Mouse (Mus musculus): Measurements from ENCODE around the gene Ccdc27.

Ccdc27 gene

DNA sequence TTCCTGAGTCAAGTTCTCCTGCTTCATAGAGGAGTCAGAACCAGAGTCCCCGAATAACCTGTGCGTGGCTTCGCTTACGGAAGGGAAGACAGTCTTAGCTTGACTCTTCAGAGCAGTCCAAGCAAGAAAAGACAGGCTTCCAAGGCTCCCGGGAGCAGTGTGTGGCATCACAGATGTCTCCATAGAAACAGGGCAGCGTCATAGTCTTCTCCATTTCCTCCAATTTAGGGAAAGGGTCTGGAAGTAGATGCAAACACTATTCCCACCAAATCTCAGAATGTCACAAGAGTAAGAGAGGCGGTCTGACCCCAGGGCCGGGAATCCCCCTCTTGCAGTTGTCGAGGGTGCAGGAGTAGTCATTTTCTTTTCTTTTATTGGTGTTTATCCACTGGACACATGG is at the start of gene Ccdc27:
Ccdc27 (minus strand) TSS at position 101 of the 400 bp plus-strand sequence.
- DNase-seq = no peak

DNA sequence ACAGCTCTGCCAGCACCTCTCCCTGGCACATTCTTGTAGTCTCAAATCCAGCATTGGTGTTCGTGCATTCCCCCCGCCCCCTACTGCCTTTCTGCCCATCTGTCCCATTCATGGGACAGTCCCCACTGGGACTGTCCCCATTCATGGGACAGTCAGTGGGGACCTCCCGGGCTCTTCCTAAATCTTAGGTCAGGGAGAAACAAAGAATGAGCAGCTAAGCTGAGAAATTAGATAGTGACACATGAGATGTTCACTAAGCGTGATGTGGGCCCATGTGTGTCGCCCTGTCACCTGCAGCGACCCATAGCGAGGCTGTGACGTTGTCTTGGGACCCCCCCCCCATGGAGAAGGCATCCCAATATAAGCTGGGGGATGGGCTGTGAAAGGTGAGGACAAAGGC is 48.9 kb upstream of the Ccdc27 start:
- no peak for DNase-seq

DNA sequence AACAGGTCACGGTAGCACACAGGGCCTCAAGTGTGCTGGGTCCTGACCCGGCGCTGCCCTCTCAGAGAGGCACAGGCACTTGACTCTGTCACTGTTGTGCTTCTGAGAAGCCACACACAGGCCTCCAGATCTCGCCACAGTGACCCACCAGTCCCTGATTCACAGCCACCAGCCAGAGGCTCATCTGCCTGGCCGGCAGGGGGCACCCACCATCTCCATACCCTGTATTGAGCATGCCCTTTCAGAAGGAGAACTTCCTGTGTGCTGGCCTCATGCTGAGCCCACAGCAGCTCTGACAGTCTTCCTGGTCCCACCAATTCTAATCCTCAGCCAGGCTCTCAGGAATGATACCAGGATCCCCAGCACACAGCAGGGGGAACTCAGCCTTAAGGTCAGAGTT is 46.7 kb upstream of the Ccdc27 start:
- DNase-seq = no peak

DNA sequence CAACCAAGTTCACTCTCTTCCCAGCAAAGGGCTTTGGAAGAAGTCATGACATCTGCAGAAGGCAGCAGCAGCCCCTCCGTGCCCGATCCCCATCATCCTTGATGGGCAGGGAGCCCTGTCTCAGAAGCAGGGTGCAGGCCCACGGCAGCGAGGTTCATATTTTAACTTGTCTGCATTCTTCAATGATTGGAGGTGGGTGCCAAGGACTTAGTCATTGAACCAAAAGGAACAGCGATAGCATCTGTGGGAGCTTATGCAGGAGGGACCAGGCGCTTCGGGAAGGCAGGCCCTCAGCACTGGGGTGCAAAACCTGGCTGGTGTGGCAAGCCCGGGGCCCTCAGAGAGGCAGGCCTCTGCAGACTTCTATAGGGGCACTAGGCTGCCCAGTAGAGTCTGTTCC is 44.0 kb upstream of the Ccdc27 start:
- no peak for DNase-seq

DNA sequence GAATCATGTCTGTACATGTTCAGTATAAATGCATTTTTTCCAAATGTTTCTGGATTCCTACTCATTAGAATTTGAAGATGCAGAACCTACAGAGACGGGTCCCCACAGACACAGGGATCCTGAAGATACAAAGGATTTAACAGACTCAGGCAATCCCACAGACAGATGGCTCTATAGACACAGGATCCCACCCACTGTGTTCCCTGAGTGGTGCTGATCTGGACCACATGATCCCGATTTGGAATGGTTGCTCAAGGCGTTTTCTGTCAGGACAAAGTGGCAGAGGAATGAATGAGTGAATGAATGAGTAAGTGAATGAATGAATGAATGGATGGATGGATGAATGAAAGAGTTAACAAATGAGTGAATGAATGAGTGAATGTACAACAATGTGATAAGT is 43.4 kb upstream of the Ccdc27 start:
- DNase-seq = no peak

DNA sequence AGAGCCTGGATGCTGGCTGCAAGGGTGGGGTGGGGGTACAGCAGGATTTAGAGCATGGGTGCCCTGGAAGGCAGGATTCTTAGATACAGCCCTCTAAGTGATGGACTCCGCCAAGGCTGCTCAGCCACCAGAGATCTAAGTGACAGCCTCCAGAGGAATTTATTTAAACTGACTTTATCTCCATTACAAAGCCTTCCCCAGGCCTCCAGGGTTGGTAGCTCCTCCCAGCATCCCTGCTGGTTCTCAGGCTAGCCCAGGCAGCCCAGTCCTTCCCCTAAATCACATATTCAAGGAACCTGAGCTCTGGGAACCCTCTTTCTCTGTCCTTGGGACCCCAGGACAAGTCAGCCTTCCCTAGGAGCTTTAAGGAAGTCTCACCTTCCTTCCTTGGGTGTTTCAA is 39.5 kb upstream of the Ccdc27 start:
- no peak for DNase-seq

DNA sequence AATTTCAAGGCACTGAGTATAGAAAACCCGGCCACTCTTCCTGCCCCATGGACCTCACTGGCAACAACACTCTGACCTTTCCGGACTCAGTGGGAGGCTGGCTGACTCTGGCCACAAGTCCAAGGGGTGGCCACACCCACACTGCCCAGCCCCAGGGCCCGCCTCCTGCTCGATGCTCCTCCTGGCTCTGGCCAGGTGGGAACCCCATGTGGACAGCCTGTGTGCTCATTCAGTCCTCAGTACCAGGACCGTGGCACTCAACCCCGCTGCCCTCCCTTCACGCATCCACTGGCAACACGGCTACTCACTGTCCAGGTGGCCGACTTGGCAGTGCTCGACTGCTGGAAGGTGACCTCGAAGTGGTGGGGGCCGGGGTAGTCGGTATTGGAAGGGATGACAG is 38.5 kb upstream of the Ccdc27 start:
- DNase-seq = peak; percentile 72

DNA sequence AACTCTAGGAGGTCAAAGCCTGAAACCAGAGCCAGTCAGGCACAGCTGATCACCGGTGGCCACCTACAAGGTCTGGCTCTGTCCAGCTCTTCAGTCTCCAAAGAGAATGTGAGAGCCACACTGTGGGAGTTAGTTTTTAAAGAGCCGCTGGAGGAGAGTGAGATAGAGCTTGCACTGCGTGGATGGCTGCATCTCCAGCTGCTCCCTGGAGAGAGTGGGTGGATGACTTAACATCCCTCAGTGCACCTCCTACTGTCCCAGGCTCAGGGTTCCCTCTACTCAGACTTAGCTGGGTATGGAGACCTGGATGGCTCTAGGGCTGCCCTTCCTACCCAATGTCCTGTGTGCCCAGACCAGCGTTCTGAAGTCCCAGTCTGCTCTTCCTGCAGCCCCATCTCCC is 37.7 kb upstream of the Ccdc27 start:
- no peak for DNase-seq

DNA sequence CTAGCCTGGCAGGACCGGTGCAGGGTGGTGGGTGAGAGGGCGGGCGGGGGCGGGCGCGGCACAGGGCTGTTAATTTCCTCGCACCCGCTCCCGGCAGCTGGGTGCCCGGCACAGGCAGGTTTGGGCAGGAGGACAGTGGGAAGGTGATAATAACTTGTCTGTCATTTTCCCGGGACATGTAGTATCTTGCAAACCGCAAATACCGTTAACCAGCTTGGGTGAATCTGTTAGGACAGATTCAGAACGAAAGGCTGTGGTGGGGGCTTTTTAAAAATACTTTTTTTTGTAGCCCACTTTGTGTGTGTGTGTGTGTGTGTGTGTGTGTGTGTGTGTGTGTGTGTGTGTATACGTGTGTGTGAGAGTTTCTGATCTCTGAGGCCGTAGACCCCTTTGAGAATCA is 29.5 kb upstream of the Ccdc27 start:
- DNase-seq = no peak

DNA sequence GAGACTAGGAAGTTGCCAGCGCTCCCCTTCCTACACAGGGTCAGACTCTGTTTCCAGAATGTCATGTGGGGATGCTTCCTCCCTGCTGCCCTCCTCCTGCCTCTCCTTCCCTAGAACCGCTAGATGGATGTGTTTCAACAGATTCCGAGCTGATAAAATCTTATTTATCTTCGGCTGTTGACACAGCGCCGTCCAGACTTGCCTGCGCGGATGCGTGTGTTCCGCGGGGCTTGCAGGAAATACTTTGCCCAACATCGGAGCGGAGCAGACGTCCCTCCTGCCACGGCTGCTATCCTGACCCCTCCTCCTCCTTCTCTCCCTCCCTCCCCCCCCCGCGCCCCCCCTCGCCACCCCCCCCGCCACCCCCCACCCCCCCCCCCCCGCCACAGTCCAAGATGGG is 29.0 kb upstream of the Ccdc27 start:
- DNase-seq = no peak

DNA sequence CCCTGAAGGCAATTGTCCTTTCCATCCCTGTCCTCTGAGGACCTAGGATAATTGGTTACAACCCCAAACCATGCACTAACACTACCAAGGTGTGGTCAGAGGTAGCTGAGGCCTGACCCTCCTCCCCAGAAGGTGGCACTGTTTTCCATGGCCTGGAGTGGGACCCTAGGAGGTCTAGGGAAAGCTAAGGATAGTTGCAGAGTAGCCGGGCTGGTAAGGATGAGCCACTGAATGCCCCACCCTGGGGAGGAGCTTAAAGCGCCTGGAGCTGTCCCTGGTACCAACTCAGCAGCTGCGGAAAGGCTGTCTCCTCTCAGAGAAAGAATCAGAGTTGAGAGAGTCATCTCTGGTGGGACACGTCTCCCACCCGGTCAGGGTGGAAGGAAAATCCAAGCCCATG is 28.4 kb upstream of the Ccdc27 start:
- peak; percentile 69 for DNase-seq

DNA sequence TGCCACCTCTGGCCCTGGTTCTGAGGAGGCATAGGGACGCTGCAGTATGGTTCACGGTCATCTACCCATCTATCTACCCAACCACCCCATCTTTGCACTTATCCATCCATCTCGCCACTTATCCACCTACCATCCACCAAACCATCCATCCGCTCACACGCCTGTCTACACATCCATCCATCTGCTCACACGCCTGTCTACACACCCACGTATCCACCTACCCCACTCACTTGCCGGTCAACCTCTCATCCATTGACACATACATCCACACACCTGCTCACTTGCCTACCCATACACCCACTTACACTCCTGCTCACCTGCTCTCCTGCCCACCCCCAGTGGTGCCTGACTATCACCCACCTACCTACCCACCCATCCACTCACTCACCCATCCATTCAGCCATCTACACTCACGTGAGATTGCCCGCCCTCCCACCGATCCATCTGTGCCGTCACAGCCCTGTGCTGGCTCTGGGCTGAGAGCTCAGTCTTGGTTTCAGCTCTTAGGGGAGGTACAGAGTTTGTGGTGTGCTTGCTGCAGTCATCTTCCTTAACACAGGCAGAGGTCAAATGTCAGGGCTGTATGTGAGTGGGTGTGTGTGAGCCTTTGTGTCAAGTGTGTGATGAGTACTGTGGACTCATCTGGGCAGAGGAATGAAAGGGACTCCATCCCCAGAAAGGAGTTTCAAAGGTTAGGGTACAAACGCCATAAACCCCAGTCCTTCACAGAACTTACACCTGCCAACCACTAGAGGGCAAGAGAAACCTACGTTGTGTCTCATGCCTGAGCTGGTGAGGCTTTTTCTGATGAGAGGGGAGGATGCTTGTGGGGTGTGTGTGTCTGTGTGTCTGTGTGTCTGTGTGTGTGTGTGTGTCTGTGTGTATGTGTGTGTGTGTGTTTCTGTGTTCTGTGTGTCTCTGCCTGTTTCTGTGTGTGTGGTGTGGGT is 22.6 kb upstream of the Ccdc27 start:
- DNase-seq = peak; percentile 36

DNA sequence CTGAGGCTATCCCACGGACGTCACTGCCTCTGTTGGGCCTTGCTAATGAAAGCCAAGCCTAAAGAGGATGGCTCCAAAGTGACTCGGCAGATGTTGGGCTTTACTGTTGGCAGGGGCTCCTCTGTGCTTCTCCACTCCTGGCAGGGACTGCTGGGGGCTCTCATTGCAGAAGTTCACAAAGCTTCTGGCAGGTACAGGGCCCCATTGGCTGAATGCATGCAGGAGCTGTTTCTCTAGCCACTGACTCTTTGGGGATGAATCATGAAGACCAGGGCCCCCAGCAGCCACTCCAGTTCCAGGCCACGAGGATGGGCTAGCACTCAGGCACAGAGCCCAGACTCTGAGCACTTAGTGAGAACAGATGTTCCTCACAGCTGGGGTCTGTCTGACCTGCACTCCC is 15.2 kb upstream of the Ccdc27 start:
- no peak for DNase-seq

DNA sequence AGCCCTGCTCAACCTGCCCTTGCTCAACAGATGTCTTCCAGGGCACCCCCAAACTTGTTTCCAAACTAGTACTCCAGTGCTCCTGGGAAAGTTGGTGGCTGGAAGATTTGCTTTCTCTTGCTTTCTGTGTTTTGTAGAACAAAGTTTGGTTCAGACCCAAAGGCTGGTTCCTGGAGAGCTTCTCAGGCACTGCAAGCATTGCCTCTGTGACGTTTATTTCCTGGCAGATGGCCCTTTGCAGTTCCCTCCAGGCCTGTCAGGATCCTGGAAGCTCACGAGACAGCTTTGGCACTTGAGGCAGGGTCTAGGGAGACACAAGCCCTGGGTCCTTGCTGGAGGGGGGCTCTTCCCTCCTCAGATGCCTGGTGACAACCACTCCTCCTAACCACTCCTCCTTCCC is 14.2 kb upstream of the Ccdc27 start:
- no peak for DNase-seq

DNA sequence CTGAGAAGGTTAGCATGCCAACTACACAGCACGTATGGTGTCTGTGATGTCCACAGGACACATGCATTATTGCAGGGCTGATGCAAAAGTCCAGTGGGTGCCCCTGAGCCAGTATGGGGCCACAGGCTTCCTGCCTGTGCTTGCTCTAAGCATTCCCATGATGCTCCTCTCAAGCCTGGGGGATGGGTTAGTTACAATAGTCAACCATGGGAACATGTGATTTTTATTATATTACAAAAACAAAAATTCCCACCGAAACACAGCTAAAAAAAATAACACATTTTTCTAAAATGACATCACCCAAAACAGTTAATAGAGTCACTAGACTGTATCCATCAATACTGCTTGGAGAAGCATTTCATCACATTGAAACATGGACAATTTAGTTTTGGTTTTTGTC is 13.6 kb upstream of the Ccdc27 start:
- no peak for DNase-seq

DNA sequence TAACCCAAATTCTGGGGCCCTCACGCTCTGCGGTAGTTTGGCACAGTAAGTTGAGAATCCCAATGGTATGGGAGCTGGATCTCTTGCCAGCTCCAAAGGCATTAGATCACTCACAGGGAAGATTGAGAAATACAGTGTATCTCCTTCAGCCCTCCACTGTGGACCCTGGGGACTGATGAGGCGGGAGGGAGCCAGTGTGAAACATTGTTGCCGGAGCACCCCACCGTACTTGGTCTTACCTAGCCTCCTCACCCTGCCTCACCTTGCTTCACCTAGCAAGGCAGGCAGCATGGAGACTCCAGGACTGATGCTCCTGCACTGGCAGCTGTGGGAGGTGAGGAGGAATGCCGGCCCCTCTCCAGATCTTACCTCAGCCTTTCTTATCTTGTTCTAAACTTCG is 13.0 kb upstream of the Ccdc27 start:
- no peak for DNase-seq

DNA sequence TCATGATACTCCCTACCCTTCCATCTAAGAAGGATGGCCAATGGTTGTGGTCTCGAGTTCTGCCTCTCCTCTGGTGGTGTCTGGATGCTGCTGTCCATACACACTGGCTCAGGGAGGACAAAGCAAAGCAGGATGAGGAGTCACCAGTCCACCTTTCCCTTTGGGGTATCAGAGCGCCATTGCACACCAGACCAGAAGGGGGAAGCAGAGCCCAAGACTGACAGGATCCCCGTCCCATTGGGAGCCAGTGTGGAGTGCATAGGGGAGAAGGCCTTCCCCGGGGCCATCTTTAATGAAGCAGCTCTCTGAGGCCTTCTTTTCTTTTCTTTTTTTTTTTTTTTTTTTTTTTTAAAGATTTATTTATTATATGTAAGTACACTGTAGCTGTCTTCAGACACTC is 10.6 kb upstream of the Ccdc27 start:
- no peak for DNase-seq

DNA sequence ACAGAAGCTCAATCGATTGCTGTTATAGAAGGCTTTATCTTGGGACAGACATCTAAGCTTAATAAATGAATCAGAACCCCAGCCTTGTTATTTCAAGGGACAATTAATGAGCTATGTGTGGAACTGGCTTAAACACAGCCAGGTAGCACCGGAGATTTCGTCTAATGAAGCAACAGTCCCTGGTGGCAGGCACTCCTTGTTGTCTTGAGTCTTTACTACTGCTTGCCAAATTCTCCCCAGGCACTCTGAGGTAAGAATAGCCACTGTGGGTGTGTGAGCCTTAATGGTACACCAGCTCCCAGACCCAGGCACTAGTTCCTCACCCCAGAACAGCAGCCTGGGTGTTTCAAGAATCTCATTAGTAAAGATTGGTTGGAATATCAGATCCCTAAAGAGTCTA is 8.9 kb upstream of the Ccdc27 start:
- DNase-seq = no peak

DNA sequence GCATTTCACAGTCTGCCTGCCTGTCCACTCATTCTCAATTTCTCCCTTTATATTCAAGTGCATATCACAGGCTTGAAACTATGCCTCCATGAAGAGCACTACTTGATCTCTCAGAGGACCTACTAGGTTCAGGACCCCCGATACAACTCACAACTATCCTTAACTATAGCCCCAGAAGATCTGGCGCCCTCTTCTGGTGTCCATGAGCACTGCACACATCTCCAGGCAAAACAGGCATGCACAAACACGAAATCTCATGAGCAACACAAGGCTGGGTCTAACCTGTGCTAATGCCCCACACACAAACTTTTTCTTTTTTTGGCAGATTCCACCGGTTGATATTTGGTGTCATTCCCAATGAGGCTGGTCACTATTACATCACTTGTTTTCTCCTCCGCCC is 3.4 kb upstream of the Ccdc27 start:
- no peak for DNase-seq

DNA sequence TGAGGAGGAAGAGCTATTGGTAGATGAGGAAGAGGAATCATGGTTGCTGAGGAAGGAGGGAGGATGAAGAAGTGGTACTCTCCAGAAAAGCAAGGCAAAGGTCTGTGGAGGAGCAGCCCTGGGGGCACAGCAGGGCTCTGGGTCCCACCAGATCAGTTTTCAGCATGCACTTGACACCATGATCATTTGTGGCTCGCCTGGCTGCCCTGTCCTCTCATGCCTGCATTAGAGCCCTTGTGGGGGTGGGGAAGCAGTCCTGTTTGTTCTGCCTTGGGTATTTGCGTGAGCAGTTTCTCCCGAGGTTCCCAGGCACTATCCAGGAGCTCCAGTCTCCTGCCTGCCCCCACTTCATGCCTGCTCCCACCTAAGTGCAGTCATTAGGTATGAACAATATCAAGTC is 5.4 kb downstream of the Ccdc27 start:
- no peak for DNase-seq

DNA sequence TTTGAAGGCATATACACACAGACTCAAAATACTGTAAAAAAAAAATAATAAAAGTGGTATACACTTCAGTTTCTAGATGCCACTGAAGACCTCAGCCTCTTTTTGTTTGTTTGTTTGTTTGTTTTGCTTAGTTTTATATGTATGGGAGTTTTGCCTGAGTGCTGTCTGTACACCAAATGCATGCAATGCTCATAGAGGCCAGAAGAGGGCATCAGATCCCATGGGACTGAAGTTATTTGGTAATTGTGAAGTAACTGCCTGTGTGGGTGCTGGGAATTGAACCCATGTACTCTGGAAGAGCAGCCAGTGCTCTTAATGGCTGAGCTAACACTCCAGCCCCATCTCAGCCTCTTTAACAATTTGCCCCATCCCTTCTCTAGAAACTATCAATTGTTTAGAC is 13.8 kb downstream of the Ccdc27 start:
- no peak for DNase-seq

DNA sequence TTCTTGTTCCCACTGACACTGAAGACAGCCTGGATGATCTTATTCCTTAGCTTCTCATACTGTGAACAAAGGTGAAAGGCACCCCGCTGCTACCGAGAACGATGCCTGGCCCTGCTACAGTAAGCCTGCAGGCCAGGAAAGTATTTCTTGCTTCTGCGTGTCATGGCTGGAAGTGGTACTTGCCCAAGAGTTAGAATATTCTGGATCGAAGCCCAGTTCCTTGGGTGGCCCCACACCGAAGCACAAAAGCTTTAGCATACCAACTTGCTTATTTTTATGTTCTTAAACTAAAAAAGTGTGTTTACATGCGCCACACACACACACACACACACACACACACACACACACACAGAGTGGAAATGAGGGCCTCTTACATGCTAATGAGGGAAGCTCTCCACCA is 14.4 kb downstream of the Ccdc27 start:
- no peak for DNase-seq

DNA sequence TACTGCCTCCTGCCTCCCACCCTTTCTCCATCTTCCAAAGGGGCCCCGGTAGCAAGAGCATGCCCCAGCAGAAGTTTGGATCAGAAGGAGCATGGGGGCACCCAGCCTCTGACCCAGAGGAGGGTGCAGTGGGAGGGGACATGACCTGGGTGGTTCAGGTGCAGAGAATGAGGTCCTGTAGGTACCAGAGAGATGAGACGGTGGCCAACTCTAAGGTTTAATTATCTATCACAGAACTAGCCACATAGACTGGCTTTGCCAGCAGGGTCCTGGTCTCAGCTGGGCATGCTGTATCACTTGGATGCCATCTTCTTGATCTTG is 16.1 kb downstream of the Ccdc27 start:
- DNase-seq = no peak

DNA sequence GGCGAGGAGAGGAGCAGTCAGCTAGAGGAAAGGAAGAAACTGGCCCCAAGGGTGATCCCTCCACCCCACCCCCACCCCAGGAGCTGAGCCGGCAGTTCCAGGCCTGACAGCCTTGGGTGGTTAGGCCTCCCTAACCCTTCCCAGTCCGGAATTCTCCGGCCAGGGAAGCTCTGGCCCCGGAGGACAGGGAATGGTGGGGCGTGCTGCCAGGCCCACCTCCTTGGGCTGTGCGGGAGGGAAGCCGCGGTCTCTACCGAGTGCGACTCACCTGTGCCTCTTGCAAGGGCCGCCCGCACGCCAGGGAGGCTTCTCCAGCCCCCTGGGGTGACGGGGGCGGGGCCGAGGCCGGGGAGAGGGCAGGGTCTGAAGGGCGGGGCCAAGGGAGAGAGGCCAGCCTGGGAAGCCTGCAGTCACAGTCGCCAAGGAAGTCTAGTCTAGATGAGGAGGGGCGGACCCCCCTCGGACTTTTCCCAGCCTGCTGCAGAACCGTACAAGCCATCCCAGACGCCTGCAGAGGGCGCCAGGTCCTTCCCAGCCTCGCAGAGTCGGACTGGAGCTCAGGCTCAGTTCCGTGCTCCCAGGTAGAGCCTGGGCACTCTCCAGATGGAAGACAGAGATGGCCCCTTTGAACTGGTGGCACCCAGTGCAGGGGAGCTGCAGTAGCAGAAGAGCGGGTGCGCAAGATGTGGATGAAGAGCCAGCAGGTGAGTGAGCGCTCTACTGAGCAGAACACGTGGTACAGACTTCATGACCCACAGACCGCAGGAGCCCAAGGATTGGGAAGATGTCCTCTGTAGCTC is 16.6 kb downstream of the Ccdc27 start, which contains the start of gene Smim1:
Smim1 (minus strand) TSS at position 590 of the 800 bp plus-strand sequence.
- DNase-seq = peak; percentile 94
